11 mouse cellular contexts compared by ENCODE assay signal in the genomic region with DNA sequence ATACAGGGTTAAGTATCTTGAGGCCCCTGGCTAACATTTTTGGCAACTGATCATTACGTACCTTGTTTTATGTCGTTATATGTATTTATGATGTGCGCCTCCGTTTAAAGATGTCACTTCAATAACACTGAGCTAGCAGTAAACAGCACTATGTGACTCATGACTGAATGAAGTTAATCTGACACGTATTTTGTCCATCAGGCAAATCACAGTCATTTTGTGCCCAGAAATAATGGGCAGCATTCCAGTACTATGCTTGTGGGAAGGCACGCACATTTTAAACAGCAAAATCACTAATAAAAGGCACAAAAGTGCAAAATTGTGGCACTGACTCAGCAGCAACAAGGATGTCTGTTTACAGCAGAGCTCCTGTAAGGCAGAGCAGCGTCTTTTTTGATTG.
DNase-seq lines count a peak whose midpoint lies in the region.
"Had no signal": no experiment of that assay in that cellular context is flagged by ENCODE, and none has a peak within 500 bp of the region (broad histone marks: within the 10 kb centered on the region; RNA-seq: fewer than 3 reads in every experiment).

No protein-coding gene starts in this region.

- peak; percentile 11 for DNase-seq in cerebellum, adult 9-10 months
- no peak for DNase-seq in cerebellum, adult 8-10 months
- DNase-seq in layer of hippocampus, adult 18-20 months (ENCODE audit: low spot score in 2 of 2), result peak; percentile 50 to 79
- DNase-seq in layer of hippocampus, postnatal 25 days (ENCODE audit: extremely low spot score in 1 of 2, low spot score in 1 of 2), result no peak
- DNase-seq in right cerebral cortex, postnatal 25 days, result peak; percentile 10
- DNase-seq in right cerebral cortex, postnatal 4 days, result no peak
- DNase-seq in kidney, adult 9 months, result no peak
- no peak for DNase-seq in thymus, postnatal 14 days
- DNase-seq: cerebellum, postnatal 25 days; retina, postnatal 1 day; thymus, postnatal 4 days had no signal

Comparison
In these comparisons a context has a peak if more than half of its experiments do, and no peak if none do; other contexts are left out.
1. DNase-seq: peak in cerebellum, adult 9-10 months (single experiment), layer of hippocampus, adult 18-20 months (2 of 2) and right cerebral cortex, postnatal 25 days (single experiment); none in cerebellum, adult 8-10 months (single experiment), layer of hippocampus, postnatal 25 days (0 of 2), right cerebral cortex, postnatal 4 days (single experiment), kidney, adult 9 months (single experiment) and thymus, postnatal 14 days (single experiment).